In genomic region chr11:22587691-22588241, GRCm38 (mm10) we compare ENCODE assay signal across 8 mouse cellular contexts.
A peak's percentile ranks its signal among the peaks of the same experiment; 100 is the strongest.
DNase-seq lines count a peak whose midpoint lies in the region; ATAC-seq lines count a peak whose summit lies in the region.

No protein-coding gene starts in this region.

- H3K27ac ChIP-seq in stomach, embryonic 14.5 days (ENCODE audit: low read length) = peak overlapping the region; percentile 84

- 0 out of 2 replicates have a peak, but pooled peaks have one; percentile 27 for ATAC-seq in cerebellum, adult (ENCODE audit: insufficient number of reproducible peaks, low FRiP score, low TSS enrichment)
- ATAC-seq in stomach, embryonic 14.5 days (ENCODE audit: insufficient number of reproducible peaks, insufficient read depth, low FRiP score, low read depth) = no peak

- H3K36me3 ChIP-seq in stomach, embryonic 14.5 days (ENCODE audit: control insufficient read depth, insufficient read depth, low read length) = no peaks in the 10 kb centered on the region

- 49% methylated on average over 7 of the region's 7 CpGs for WGBS in stomach, embryonic 14.5 days

- H3K9ac ChIP-seq in stomach, embryonic 14.5 days (replicated peaks; ENCODE audit: low read depth, low read length) = no peak overlapping the region

- H3K4me3 ChIP-seq in stomach, embryonic 14.5 days (ENCODE audit: low read depth, low read length) = no peak overlapping the region

- peaks cover 21% of the 10 kb centered on the region; the same call in 1 of the 2 replicates for H3K4me1 ChIP-seq in stomach, embryonic 14.5 days (ENCODE audit: control insufficient read depth, insufficient read depth, low read length)

- no peaks in the 10 kb centered on the region for H3K9me3 ChIP-seq in stomach, embryonic 14.5 days (ENCODE audit: control insufficient read depth, low read depth, low read length)

- H3K27me3 ChIP-seq in stomach, embryonic 14.5 days (ENCODE audit: control insufficient read depth, insufficient read depth, low read length) = no peaks in the 10 kb centered on the region

- no peak overlapping the region for H3K4me2 ChIP-seq in stomach, embryonic 14.5 days (replicated peaks; ENCODE audit: low read depth, low read length)

- DNase-seq in cerebellum, adult 11 months = no peak
- peak; percentile 40 for DNase-seq in embryo, embryonic 11 days
- peak; percentile 38 for DNase-seq in heart, postnatal 4 days
- peak; percentile 49 for DNase-seq in layer of hippocampus, adult 11-12 months (ENCODE audit: low spot score)
- peak; percentile 53 for DNase-seq in lung, postnatal 14 days
- DNase-seq in spleen, adult 18-20 months = no peak

Comparison
In these comparisons a context has a peak if more than half of its experiments do, and no peak if none do; other contexts are left out.
1. DNase-seq: peak in embryo, embryonic 11 days (single experiment), heart, postnatal 4 days (single experiment), layer of hippocampus, adult 11-12 months (single experiment) and lung, postnatal 14 days (single experiment); none in cerebellum, adult 11 months (single experiment) and spleen, adult 18-20 months (0 of 2).